Mouse (Mus musculus) heart, postnatal 14 days (tissue): ENCODE measurements at regions not wholly inside any gene's neighbourhood (a gene's known extent, or its start where the extent isn't known, plus 50 kb on each side); places are given as distances from the start of the nearest gene placed in this dataset.
"Not testable (repeated sequence)": the region's sequence is repeated elsewhere in the genome, so short reads cannot be mapped to it uniquely, and the experiment has no call there.

Experiments used
- DNase-seq, 2 experiments: peaks; one replicate each; pipeline ENCODE4 v3.0.0; 2021 to 2022
- intact Hi-C: fragments of 180-260 bp; cut with DNase I; formaldehyde crosslinking; loops from one replicate; pipeline ENCODE4 v1.15.1; 2025

GRCm38 (mm10) chr10:117468381-117468780, 88.6 kb upstream of the Cpsf6 start:
- DNase-seq: no peak
- intact Hi-C loops: no loop called here

- intact Hi-C loops: no loop called here
- no peak for DNase-seq
Measured at GRCm38 (mm10) chr10:117467161-117467560, 87.3 kb upstream of the Cpsf6 start.

- DNase-seq: no peak
- intact Hi-C loops: no loop called here
Measured at GRCm38 (mm10) chr10:117466391-117466790, 86.6 kb upstream of the Cpsf6 start.

GRCm38 (mm10) chr10:117465671-117466250, 85.9 kb upstream of the Cpsf6 start:
- intact Hi-C loops: no loop called here
- DNase-seq: no peak

- intact Hi-C loops: no loop called here
- no peak for DNase-seq
Measured at GRCm38 (mm10) chr10:117465058-117465660, 85.3 kb upstream of the Cpsf6 start.

- intact Hi-C loops, DNase-seq: not testable (repeated sequence)
Measured at GRCm38 (mm10) chr10:117464331-117464730, 84.5 kb upstream of the Cpsf6 start.

- DNase-seq: no peak
- intact Hi-C loops: no loop called here
Measured at GRCm38 (mm10) chr10:117463636-117464035, 83.8 kb upstream of the Cpsf6 start.

GRCm38 (mm10) chr10:117462921-117463320, 83.1 kb upstream of the Cpsf6 start:
- intact Hi-C loops: no loop called here
- no peak for DNase-seq

- no peak for DNase-seq
- intact Hi-C loops: no loop called here
Measured at GRCm38 (mm10) chr10:117461791-117462516, 82.1 kb upstream of the Cpsf6 start.

GRCm38 (mm10) chr10:117461261-117461660, 81.4 kb upstream of the Cpsf6 start:
- no peak for DNase-seq
- intact Hi-C loops: no loop called here

GRCm38 (mm10) chr10:117460366-117460730, 80.5 kb upstream of the Cpsf6 start:
- intact Hi-C loops: no loop called here
- no peak for DNase-seq

GRCm38 (mm10) chr10:117459651-117460365, 80.0 kb upstream of the Cpsf6 start:
- no peak for DNase-seq
- intact Hi-C loops: no loop called here

- DNase-seq: no peak
- intact Hi-C loops: no loop called here
Measured at GRCm38 (mm10) chr10:117459041-117459475, 79.2 kb upstream of the Cpsf6 start.

GRCm38 (mm10) chr10:117458271-117459040, 78.6 kb upstream of the Cpsf6 start:
- intact Hi-C loops: no loop called here
- DNase-seq: no peak

GRCm38 (mm10) chr10:117457701-117457950, 77.8 kb upstream of the Cpsf6 start:
- no peak for DNase-seq
- intact Hi-C loops: no loop called here

GRCm38 (mm10) chr10:117456904-117457700, 77.3 kb upstream of the Cpsf6 start:
- DNase-seq: no peak
- intact Hi-C loops: no loop called here

- DNase-seq: no peak
- intact Hi-C loops: no loop called here
Measured at GRCm38 (mm10) chr10:117456427-117456826, 76.6 kb upstream of the Cpsf6 start.

GRCm38 (mm10) chr10:117455595-117456302, 75.9 kb upstream of the Cpsf6 start:
- intact Hi-C loops: loop anchor here (1.0 kb wide), 1 partner anchor 222 kb away; no protein-coding TSS in a partner anchor
- peak; percentile 36 to 63 for DNase-seq
